Mouse (Mus musculus) bone marrow macrophage, adult 2 months (primary cell): ENCODE data around the gene Myo1c. TPM values are rescaled to one million over a fixed set of nuclear protein-coding genes. Genes with fewer than 3 reads are reported as not detected.
A peak's percentile ranks its signal among the peaks of the same experiment; 100 is the strongest.

Experiments
- H3K27ac ChIP-seq: 2 replicates; pipeline ENCODE4 v1.5.1; 2012; ENCODE audit warnings: low read depth, low read length; ENCODE audit not compliant: insufficient read depth
- H3K4me1 ChIP-seq: 2 replicates; pipeline ENCODE4 v1.6.1; 2012; ENCODE audit warnings: low read length; ENCODE audit not compliant: control insufficient read depth, insufficient read depth
- H3K4me3 ChIP-seq: 2 replicates; pipeline ENCODE4 v1.5.1; 2012; ENCODE audit warnings: mild to moderate bottlenecking, low read length, moderate library complexity; ENCODE audit not compliant: insufficient read depth
- CTCF ChIP-seq: IDR thresholded peaks from 2 replicates; pipeline ENCODE4 v1.5.1; 2012; ENCODE audit warnings: low read depth, mild to moderate bottlenecking, low read length, moderate library complexity
- POLR2A ChIP-seq: IDR thresholded peaks from 2 replicates; pipeline ENCODE4 v1.6.1; 2012; ENCODE audit warnings: mild to moderate bottlenecking, low read depth, low read length, borderline replicate concordance
- polyA plus RNA-seq: library from polyadenylated mRNA; stranded (reverse); fragments of >200 nt; gene quantifications from 2 replicates; pipeline ENCODE4 v1.2.4, GENCODE M21; 2012; ENCODE audit not compliant: missing spikeins, insufficient read depth, insufficient read length

Gene Myo1c
- polyA plus RNA-seq, 1 experiment: 90.4 TPM

DNA sequence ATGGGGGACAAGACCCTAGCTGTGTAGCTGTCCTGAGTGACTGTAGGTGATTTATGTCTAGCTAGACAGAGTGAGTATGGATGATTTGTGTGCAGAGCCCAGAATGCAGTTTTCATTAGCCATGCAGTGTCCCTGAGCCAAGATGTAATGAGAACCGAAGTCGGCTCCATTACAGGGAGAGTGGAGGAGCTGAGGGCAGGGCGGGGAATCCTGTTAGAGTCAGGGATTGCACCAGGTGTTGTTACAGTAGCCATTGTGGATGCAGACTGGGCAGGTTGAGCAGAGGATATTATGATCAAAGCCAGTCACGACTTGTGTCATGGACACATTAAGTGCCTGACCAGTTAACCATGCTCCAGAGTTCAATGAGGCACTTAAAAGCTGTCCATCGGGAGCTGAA lies 7.0 kb upstream of the Myo1c start:
- Histone ChIP-seq H3K4me1 (peaks cover 20% of the 10 kb centered on the region), H3K4me3 (no peak overlapping the region), H3K27ac (no peak overlapping the region)
- TF ChIP-seq POLR2A (no peak), CTCF (no peak)

DNA sequence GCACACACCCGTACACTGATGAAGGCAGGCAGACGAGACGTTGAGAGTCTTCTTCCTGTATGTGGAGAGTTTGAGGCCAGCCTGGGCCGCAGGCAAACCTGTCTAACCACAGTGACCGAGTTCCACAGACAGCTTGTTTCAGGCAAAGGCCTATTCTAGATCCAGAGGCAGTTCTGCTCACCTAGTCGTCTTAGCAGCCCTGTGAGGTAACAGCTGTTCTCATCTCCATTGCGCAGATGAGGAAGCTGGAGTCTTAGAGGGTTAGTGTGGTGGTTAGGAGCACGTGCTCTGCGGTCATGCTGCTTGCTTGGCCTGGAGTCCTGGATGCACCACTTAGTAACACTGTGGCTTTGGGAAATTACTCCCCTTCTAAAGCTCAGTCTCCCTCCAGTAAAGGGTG lies 5.6 kb upstream of the Myo1c start:
- no peak for TF ChIP-seq POLR2A
- H3K4me1 ChIP-seq: peaks cover 32% of the 10 kb centered on the region
- peak overlapping the region; percentile 66 for H3K27ac ChIP-seq
- H3K4me3 ChIP-seq: no peak overlapping the region

DNA sequence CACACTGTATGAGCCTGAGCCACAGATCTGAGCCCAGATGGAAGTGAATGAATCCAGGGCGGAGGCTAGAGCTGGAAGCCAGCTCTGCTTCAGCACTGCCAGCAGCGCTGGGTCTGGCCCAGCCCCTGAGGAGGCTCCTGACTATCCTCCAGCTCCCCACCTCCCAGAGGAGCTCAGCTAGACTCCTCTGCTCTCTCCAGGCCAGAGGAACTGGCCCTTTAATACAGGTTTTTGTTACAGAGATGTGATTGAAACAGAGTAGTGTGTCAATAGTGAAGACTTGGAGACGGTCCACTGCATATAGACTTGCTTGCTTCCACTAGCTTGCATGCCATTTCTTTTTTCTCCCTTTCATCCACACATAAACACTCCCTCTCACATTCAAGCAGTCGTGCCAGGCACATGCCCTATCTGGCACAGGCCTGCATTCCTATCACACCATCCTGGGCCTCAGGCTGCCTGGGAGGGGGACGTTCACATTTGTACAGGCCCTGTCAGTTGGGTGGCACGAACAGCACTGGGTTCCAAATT lies 2.6 kb upstream of the Myo1c start:
- no peak overlapping the region for H3K4me3 ChIP-seq
- H3K4me1 ChIP-seq: peaks cover 40% of the 10 kb centered on the region
- H3K27ac ChIP-seq: no peak overlapping the region
- no peak for TF ChIP-seq CTCF
- no peak for TF ChIP-seq POLR2A

DNA sequence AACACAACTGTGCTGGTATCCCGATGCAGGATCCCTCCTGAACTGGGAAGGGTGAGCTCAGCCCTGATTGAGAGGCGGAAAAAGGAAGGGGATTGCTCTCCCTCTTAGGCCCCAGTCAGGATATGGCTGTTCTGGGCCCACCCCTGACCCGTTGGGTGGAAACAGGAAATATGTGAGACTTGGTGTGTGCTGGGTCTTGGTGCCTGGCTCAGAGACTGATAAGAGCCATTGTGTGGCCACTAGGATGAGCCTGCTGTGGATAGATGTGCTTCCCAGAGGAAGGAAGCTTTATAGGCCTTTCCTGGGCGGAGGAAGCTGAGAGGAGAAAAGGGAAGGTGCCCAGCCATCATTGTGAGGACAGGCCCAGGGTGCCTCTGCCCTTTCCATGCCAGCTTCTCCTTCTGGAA lies 1.1 kb upstream of the Myo1c start:
- Histone ChIP-seq H3K27ac (peak overlapping the region; percentile 8), H3K4me3 (no peak overlapping the region), H3K4me1 (peaks cover 36% of the 10 kb centered on the region)
- TF ChIP-seq POLR2A (no peak), CTCF (no peak)

DNA sequence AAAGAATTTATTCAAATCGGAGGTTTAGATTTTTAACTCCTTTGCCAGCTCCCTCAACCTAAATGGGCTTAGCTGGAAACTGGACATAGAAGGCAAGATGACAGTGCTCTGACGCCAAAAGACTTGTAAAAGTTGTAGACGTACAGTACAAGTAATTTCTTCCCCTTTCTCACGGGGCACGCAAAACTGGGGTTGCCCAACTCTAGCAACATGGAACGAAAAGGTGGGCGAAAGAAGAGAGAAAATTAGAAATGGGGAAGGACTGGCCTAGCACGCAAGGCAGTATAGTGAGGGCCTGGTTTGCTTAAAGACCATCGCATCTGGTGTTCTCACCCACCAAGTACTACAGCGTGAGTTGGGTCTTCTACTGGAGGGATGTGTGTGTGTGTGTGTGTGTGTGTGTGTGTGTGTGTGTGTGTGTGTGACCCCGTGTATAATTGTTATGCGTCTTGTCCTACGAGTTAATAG lies 688 bp downstream of the Myo1c start:
- no peak for TF ChIP-seq POLR2A
- TF ChIP-seq CTCF: no peak
- peak overlapping the region; percentile 73 for H3K4me3 ChIP-seq
- H3K27ac ChIP-seq: peak overlapping the region; percentile 90
- peaks cover 32% of the 10 kb centered on the region for H3K4me1 ChIP-seq

DNA sequence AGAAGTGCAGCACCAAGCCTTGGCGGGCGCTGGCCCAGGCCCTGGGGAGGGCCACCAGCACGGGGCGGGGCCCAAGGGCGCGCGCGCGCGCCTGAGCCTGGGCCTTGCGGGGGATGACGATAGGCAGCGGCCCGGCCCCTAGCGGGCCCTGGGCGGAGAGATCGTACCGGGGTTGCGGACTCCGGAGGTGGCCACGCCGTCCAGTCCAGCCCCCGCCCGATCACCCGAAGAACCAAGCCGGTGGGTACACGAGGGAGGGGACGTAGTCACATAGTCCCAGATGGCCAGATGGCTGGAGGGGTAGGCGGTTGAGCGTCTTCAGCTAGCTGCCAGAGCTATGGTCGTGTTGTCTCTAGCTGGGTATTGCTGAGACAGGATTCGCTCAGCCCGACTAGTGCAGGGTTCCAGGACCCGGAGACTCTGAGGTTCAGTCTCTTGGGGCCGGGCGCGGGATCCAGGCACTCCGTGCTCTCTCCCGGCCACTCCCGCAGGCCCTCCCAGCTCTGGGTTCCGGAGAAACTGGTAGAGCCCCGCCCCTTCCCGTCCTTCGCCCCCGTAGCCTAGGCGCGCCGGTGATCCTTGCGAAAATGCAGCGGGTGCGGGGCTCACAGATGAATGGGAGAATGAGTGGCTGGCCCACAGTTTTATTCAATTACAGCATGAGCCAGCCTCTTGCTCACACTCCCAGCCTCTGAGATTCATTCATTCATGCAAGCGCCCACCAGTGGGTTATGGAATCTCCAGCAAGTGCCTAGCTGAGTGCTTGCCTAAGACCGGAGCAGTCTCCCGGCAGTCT lies 1.3 kb downstream of the Myo1c start:
- Histone ChIP-seq H3K27ac (peak overlapping the region; percentile 90), H3K4me1 (peaks cover 32% of the 10 kb centered on the region)

DNA sequence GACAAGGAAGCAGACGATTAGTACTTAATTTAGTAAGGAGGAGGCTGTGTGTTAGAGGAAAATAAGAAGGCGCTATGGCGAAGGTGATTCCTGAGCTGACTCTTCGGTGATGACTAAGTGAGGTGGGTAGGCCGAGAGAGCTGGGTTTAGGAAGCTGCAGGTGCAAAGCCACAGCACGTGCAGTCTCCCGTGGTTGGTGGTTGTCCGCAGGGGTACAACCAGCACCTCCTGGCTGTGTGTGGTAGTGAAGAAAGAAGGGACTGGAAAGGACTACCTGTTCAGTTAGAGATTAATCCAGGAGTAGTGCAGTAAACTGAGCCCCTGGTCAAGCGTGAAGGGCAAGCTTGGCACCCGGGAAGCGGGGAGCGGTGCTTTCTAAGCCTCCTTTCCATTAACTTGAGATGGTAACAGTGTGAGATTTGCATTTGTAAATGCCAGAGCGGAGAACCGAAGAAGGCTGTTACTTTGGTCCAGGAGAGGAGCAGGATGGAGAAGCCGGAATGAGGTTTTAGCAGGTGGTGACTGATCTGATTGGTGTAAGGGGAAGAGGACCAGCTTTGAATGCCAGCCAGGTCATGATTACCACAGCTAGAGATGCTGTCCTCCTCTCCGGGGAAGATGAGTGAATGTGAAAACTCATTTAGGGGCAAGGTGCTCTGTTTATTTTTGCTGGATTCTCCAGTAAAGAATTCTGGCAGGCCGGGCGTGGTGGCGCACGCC lies 2.1 kb downstream of the Myo1c start:
- Histone ChIP-seq H3K4me1 (peaks cover 34% of the 10 kb centered on the region), H3K27ac (peak overlapping the region; percentile 90), H3K4me3 (peak overlapping the region; percentile 73)
- TF ChIP-seq CTCF (no peak), POLR2A (no peak)

More for the DNA sequence above, 1.3 kb downstream of the Myo1c start:
- TF ChIP-seq POLR2A (no peak), CTCF (no peak)
- H3K4me3 ChIP-seq: peak overlapping the region; percentile 73

DNA sequence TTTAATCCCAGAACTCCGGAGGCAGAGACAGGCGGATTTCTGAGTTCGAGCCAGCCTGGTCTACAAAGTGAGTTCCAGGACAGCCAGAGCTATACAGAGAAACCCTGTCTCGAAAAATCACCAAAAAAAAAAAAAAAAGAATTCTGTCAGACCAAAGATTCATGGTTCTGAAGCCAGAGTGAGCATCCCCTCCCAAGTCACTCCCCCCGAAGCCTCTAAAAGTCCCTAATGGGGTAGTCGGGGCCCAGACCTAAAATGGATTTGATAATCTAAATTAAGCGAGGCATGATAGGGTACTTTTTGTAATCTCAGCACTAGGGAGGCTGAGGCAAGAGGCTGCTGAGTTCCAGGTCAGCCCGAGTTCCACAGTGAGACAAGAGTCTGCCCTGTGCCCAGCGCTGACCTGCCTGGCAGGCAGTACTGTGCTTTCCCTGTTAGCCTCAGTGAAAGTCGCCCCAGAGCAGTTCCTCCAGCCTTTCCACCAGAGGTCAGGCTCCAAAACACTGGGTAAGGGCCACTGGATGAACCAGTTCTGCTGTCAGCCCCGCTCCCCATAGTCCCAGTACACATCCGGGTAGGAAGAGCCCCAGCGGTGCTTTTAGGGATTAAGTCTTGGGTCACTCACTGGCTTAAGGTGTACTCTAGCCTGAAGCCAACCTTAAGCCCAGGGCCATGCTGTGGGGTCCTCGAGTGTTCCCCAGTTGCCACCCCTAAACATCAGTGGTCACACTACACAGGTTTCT lies 2.8 kb downstream of the Myo1c start:
- Histone ChIP-seq H3K4me3 (peak overlapping the region; percentile 73), H3K4me1 (peaks cover 34% of the 10 kb centered on the region), H3K27ac (peak overlapping the region; percentile 90)
- TF ChIP-seq POLR2A: no peak
- TF ChIP-seq CTCF: 0 out of 2 replicates have a peak, but pooled peaks have one; percentile 19

DNA sequence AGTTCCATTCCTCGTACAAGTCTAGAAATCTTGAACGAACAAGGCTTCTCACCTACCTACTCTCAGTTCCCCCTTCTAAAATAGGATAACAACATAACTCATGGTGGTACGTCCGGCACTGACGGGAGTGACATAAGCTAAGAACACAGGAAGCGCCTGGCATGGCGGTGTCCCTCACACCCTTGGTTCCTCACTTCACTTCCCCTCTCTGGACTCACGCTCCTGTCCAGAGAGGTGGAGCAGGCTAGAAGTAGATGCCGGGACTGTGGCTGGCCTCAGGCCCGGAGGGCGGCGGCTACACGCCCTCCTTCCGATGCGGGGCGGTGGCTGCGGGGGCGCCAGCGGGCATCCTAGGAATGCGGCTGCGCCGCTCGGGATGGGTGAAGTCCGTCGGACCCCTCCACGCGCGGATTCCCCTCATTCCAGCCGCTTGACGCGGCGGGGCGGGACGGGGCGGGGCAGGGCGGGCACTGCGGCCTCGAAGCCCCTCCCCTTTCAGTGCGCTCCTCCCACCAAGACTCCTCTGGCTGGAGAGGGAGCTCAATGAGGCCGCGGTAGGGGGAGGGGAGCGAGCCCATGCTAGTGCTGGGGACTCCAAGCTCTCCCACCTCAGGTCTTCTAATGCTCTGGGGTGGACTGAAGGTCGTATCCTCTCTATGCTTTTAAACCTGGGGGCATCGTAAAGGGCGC lies 3.6 kb downstream of the Myo1c start:
- Histone ChIP-seq H3K27ac (peak overlapping the region; percentile 90), H3K4me3 (peak overlapping the region; percentile 73), H3K4me1 (peaks cover 37% of the 10 kb centered on the region)
- TF ChIP-seq POLR2A (no peak), CTCF (no peak)
